Mouse (Mus musculus): ENCODE results near the gene Klf8.
"Not testable (repeated sequence)": the region's sequence is repeated elsewhere in the genome, so short reads cannot be mapped to it uniquely, and the experiment has no call there.

The Klf8 gene

DNA sequence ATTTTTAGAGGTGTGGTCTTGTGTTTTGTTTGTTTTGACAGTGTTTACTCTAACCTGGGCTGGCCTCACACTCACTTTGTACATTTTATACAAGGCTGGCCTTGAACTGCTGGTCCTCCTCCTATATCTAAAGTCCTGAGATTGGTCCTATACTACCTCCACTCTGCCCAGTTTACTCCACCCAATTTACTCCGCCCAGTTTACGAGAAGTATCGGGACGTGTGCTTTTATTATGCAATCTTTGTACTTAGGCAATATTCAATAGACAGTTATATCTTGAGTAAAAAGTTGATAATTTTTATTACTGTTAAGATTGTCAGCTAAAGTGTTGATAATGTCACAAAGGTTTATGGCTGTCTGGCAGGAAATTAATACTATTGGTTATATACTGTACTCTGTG, 74.1 kb downstream of the Klf8 start:
- Histone ChIP-seq H3K9me3 (ENCODE audit: low read length) (no peaks in the 10 kb centered on the region), H3K27me3 (ENCODE audit: insufficient read depth, low read length) (no peaks in the 10 kb centered on the region), H3K36me3 (ENCODE audit: insufficient read depth, low read length) (no peaks in the 10 kb centered on the region), H3K4me1 (replicated peaks; ENCODE audit: low read depth, low read length) (peaks cover 5% of the 10 kb centered on the region), H3K4me3 (replicated peaks; ENCODE audit: low read length) (no peak overlapping the region)
- no peak for TF ChIP-seq POU5F1 (IDR thresholded peaks at IDR 0.05; ENCODE audit: borderline replicate concordance, low read length)
- TF ChIP-seq CTCF (conservative IDR thresholded peaks at IDR 0.05; ENCODE audit: low read length) = no peak
- TF ChIP-seq NANOG (IDR thresholded peaks at IDR 0.05; ENCODE audit: borderline replicate concordance, low read length) = no peak

- TF ChIP-seq CTCF (conservative IDR thresholded peaks at IDR 0.05; ENCODE audit: low read length) = no peak
- no peak for TF ChIP-seq POU5F1 (IDR thresholded peaks at IDR 0.05; ENCODE audit: borderline replicate concordance, low read length)
- TF ChIP-seq NANOG (IDR thresholded peaks at IDR 0.05; ENCODE audit: borderline replicate concordance, low read length) = no peak
- H3K4me3 ChIP-seq (replicated peaks; ENCODE audit: low read length) = no peak overlapping the region
- no peaks in the 10 kb centered on the region for H3K36me3 ChIP-seq (ENCODE audit: insufficient read depth, low read length)
- peaks cover 14% of the 10 kb centered on the region for H3K4me1 ChIP-seq (replicated peaks; ENCODE audit: low read depth, low read length)
- H3K27me3 ChIP-seq (ENCODE audit: insufficient read depth, low read length) = no peaks in the 10 kb centered on the region
- no peaks in the 10 kb centered on the region for H3K9me3 ChIP-seq (ENCODE audit: low read length)
Observed at GRCm38 (mm10) chrX:153323105-153323504, 85.8 kb downstream of the Klf8 start.

DNA sequence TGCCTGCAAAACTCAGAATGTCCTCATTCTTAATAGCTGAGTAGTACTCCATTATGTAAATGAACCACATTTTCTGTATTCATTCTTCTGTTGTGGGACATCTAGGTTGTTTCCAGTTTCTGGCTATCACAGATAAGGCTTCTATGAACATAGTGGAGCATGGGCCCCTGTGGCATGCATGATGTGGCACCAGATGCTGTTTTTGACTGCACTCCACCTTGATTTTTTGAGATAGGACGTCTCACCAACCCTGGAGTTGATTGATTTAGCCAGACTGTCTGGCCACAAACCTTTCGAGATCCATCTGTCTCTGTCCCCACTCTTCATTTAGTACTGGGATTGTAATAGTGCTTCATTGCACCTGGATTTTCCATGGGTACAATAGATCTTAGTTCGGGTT, 96.9 kb downstream of the Klf8 start:
- not testable (repeated sequence) for H3K4me1 ChIP-seq (replicated peaks; ENCODE audit: low read depth, low read length); H3K36me3 ChIP-seq (ENCODE audit: insufficient read depth, low read length); H3K27me3 ChIP-seq (ENCODE audit: insufficient read depth, low read length); H3K9me3 ChIP-seq (ENCODE audit: low read length); H3K4me3 ChIP-seq (replicated peaks; ENCODE audit: low read length)

- H3K9me3 ChIP-seq (ENCODE audit: low read length) = no peaks in the 10 kb centered on the region
- H3K4me1 ChIP-seq (replicated peaks; ENCODE audit: low read depth, low read length) = peaks cover 55% of the 10 kb centered on the region
- no peaks in the 10 kb centered on the region for H3K27me3 ChIP-seq (ENCODE audit: insufficient read depth, low read length)
- H3K4me3 ChIP-seq (replicated peaks; ENCODE audit: low read length) = peak overlapping the region; percentile 78
- no peak for TF ChIP-seq POU5F1 (IDR thresholded peaks at IDR 0.05; ENCODE audit: borderline replicate concordance, low read length)
- no peak for TF ChIP-seq NANOG (IDR thresholded peaks at IDR 0.05; ENCODE audit: borderline replicate concordance, low read length)
- no peak for TF ChIP-seq CTCF (conservative IDR thresholded peaks at IDR 0.05; ENCODE audit: low read length)
- H3K36me3 ChIP-seq (ENCODE audit: insufficient read depth, low read length) = no peaks in the 10 kb centered on the region
Observed at GRCm38 (mm10) chrX:153359331-153360215, 122.3 kb downstream of the Klf8 start.

DNA sequence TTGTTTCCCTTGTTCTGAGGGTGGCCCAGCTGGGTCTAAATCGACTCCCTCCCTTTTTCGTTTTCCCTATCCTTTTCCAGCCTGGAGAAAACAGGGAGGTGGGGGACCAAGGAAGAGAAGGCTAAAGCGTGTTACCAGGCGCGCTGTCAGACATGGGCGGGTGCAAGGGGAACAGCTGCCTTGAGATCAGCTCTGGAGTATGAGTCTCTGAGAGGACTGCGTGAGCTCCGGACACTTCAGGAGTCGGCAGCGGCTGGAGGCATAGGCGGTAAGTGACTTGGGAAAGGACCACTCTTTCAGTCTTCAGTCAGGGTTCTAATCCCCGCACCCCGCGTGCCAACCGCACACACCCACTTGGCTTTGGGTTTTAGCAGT, 122.9 kb downstream of the Klf8 start:
- Histone ChIP-seq H3K36me3 (ENCODE audit: insufficient read depth, low read length) (no peaks in the 10 kb centered on the region), H3K4me1 (replicated peaks; ENCODE audit: low read depth, low read length) (peaks cover 49% of the 10 kb centered on the region), H3K27me3 (ENCODE audit: insufficient read depth, low read length) (no peaks in the 10 kb centered on the region), H3K9me3 (ENCODE audit: low read length) (no peaks in the 10 kb centered on the region), H3K4me3 (replicated peaks; ENCODE audit: low read length) (peak overlapping the region; percentile 78)
- TF ChIP-seq NANOG (IDR thresholded peaks at IDR 0.05; ENCODE audit: borderline replicate concordance, low read length) (no peak), POU5F1 (IDR thresholded peaks at IDR 0.05; ENCODE audit: borderline replicate concordance, low read length) (no peak), CTCF (conservative IDR thresholded peaks at IDR 0.05; ENCODE audit: low read length) (no peak)

DNA sequence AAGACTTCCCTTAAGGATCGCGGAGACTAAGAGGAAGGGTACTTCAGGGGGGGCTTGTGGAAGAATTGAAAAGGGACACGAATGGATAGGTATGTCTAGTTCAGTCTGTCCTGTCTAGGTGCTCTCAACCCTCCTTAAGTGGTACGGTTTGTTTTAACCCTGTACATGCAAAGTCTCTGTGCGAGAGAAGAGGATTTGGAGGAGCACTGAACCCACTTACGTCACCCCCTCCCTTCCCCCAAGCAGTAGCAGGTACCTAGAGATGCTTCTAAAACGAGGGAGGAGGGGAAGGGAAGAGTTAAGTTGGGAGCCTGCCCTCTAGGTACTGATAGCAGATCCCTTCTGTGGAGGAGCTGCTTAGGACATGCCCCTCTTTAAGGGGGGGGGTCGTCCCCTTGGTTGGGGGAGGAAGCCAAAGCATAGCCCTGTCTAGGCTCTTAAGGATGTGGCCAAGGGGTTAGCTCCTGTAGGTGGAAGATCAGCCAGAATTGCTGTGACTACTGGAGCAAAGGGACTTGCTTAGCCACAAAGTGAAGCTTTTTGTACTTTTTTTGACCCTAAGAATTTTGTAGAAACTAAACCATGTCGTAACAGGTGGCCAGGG, 123.5 kb downstream of the Klf8 start:
- no peaks in the 10 kb centered on the region for H3K27me3 ChIP-seq (ENCODE audit: insufficient read depth, low read length)
- no peaks in the 10 kb centered on the region for H3K36me3 ChIP-seq (ENCODE audit: insufficient read depth, low read length)
- H3K9me3 ChIP-seq (ENCODE audit: low read length) = no peaks in the 10 kb centered on the region
- peak overlapping the region; percentile 78 for H3K4me3 ChIP-seq (replicated peaks; ENCODE audit: low read length)
- no peak for TF ChIP-seq CTCF (conservative IDR thresholded peaks at IDR 0.05; ENCODE audit: low read length)
- TF ChIP-seq POU5F1 (IDR thresholded peaks at IDR 0.05; ENCODE audit: borderline replicate concordance, low read length) = no peak
- TF ChIP-seq NANOG (IDR thresholded peaks at IDR 0.05; ENCODE audit: borderline replicate concordance, low read length) = no peak
- peaks cover 44% of the 10 kb centered on the region for H3K4me1 ChIP-seq (replicated peaks; ENCODE audit: low read depth, low read length)

GRCm38 (mm10) chrX:153366754-153367153, 129.5 kb downstream of the Klf8 start:
- H3K4me3 ChIP-seq (replicated peaks; ENCODE audit: low read length) = no peak overlapping the region
- H3K9me3 ChIP-seq (ENCODE audit: low read length) = no peaks in the 10 kb centered on the region
- peak; percentile 31; the same call in 1 of the 2 replicates for TF ChIP-seq CTCF (conservative IDR thresholded peaks at IDR 0.05; ENCODE audit: low read length)
- no peak for TF ChIP-seq NANOG (IDR thresholded peaks at IDR 0.05; ENCODE audit: borderline replicate concordance, low read length)
- no peaks in the 10 kb centered on the region; the same call in 1 of the 2 replicates for H3K36me3 ChIP-seq (ENCODE audit: insufficient read depth, low read length)
- H3K27me3 ChIP-seq (ENCODE audit: insufficient read depth, low read length) = no peaks in the 10 kb centered on the region
- 0 out of 2 replicates have a peak, but pooled peaks cover 1% of the 10 kb centered on the region for H3K4me1 ChIP-seq (replicated peaks; ENCODE audit: low read depth, low read length)

- Histone ChIP-seq H3K27me3 (ENCODE audit: insufficient read depth, low read length) (no peaks in the 10 kb centered on the region), H3K9me3 (ENCODE audit: low read length) (no peaks in the 10 kb centered on the region), H3K4me3 (replicated peaks; ENCODE audit: low read length) (no peak overlapping the region), H3K4me1 (replicated peaks; ENCODE audit: low read depth, low read length) (no peaks in the 10 kb centered on the region), H3K36me3 (ENCODE audit: insufficient read depth, low read length) (no peaks in the 10 kb centered on the region; the same call in 1 of the 2 replicates)
- TF ChIP-seq CTCF (conservative IDR thresholded peaks at IDR 0.05; ENCODE audit: low read length) = peak; percentile 56
- TF ChIP-seq NANOG (IDR thresholded peaks at IDR 0.05; ENCODE audit: borderline replicate concordance, low read length) = no peak
Observed at GRCm38 (mm10) chrX:153369780-153370179, 132.5 kb downstream of the Klf8 start.

Data from E14TG2a.4 (cell line).